Mouse (Mus musculus): ENCODE results near the gene Arid4a.

The Arid4a gene

DNA sequence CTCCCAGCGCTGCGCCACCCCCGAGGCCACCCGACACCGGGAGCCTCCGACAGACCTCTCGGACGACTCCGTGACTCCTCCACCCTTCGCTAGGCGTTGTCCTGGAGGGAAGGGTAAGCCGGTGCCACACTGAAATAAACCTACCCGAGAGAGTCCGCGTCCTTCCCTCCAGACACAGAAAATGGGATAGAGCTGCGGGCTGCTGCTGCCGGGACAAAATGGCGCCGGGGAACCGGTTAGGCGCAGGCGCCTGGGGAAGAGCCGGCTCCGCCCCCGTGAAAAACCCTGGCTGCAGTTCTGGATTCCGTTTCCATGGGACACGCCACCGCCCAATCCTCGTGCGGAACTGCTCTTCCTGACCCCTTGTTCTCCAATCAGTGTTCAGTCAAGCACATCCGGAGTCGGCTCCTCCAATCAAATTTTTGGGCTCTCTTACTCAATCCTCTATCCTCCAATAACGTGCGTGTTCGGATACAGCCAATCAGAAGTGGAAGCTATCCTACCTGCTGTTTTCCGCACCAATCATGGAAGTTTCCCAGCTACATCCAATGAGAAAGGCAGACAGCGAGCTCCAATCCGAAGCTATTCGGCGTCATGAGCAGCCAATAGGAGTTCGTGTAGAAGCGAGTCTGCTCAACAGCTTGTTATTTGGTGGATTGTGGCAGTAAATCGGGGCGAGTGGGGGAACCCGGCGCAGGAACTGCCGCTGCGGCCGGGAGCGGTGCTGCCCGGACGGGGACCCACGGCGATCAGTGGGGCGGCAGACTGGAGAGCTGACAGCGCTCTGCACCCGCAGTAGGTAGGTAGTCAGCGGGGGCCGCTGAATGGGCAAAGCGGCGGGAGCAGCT, at the start of gene Arid4a:
TSS of gene Arid4a (plus strand) at position 628 of the 848 bp plus-strand sequence.
- DNase-seq (ENCODE audit: low spot score) = peak; percentile 88

GRCm38 (mm10) chr12:70967581-70967980, 48.2 kb upstream of the Arid4a start:
- no peak for DNase-seq (ENCODE audit: low spot score)

GRCm38 (mm10) chr12:70968141-70968790, 47.5 kb upstream of the Arid4a start:
- DNase-seq (ENCODE audit: low spot score) = peak; percentile 68

DNA sequence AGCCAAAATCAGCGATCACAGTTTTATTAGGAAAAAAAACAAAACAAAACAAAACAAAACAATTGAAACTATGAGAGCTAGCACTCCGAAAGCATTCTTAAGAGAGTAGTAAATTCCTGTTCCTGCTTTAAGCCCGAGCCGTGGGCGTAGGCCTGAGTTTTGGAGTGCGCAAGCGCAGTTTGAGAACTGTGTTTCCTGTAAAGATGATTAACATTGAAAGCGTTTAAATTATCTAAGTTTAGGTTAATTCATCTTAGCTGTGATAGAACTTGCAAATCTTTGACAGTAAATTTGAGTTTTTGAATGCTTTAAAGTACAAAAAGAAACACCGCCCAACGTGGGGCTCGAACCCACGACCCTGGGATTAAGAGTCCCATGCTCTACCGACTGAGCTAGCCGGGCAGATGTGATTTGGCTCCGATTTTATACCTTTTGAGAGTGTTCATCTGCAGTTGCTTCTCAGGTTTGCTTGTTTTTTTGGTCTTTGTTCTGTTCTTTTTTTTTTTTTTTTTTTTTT, 46.9 kb upstream of the Arid4a start:
- DNase-seq (ENCODE audit: low spot score) = peak; percentile 86

DNA sequence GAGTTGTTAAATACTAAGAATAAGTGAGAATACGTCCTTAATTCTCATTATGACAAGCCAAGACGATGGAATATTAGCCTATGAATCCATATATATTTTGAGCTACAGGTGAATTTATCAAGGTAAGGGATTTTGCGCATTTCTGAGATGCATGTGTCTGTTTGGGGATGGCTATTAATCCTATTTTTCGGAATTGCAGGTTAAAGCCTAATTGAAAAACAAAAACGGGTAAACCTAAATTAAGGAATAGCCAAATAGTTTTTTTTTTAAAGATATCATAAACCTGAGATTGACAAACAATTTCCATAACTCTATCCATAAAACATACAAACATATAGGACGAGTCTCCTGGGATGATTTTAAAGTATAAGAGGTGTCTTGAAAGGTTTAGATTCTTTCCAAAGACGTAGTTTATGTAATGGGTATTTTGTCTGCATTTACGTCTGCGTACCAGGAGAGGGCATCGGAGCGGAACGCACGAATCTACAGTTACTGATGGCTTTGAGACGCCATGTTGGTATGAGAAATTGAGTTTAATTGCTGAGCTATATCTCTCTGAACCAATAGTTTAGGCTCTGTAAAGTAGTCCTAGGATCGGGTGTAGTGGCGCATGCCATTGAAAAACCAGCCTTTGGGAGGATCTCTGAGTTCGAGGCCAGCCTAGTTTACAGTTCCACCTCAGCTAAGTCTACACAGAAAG, 46.2 kb upstream of the Arid4a start:
- peak; percentile 26 for DNase-seq (ENCODE audit: low spot score)

- DNase-seq (ENCODE audit: low spot score) = no peak
Measured at GRCm38 (mm10) chr12:70973831-70974230, 42.0 kb upstream of the Arid4a start.

- DNase-seq (ENCODE audit: low spot score) = peak; percentile 81
Measured at GRCm38 (mm10) chr12:70974441-70975266, 41.1 kb upstream of the Arid4a start, which contains the start of gene Psma3. Gene Psma3, plus strand, starts transcription at chr12:70974621.

- DNase-seq (ENCODE audit: low spot score) = no peak
Measured at GRCm38 (mm10) chr12:70975406-70975805, 40.4 kb upstream of the Arid4a start.

GRCm38 (mm10) chr12:70975891-70976290, 39.9 kb upstream of the Arid4a start:
- no peak for DNase-seq (ENCODE audit: low spot score)

DNA sequence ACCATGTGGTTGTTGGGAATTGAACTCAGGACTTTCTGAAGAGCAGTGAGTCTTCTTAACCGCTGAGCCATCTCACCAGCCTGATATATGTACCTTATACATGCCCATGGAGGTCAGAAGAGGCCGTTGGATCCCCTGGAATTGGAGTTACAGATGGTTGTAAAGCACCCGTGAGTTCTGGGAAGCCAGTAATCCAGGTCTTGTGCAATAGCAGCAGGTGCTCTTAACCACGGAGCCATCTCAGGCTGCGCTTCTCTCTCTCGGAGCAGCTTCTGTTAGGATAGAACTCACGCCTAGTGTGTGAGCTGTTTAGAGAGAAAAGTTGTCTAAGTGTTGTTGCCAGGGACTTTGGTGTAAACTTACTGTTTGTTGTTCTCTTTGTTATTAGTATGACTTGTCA, 37.4 kb upstream of the Arid4a start:
- DNase-seq (ENCODE audit: low spot score) = no peak

DNA sequence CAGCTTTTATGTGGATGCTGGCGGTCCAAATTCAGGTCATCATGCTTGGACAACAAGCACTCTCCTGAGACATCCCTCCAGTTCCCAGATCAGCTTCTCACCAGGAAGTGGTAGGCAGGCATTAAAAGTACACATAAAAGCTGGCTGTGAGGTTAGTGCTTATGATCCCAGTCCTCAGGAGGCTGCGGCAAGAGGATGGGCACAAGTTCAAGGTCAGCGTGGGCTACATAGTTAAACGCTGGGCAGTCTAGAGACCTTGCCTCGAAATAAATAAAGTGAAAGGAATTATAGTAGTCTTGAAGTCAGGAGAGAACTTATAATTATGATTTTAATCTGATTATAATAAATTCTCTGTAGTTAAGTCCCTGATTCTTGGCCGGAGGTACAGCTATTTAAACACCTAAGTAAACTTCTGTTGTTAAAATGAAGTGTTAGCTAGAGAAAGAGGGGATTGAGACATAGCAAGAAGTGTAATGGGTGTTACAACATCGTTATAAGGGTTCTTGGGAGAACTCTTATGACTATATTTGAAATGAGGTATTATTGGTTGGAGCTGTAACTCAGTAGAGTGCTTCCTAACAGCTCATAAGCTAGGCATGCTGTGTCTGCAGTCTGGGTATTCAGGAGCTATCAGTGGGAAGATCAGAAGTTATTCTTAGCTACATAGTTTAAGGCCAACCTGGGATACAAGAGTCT, 30.8 kb upstream of the Arid4a start:
- no peak for DNase-seq (ENCODE audit: low spot score)

DNA sequence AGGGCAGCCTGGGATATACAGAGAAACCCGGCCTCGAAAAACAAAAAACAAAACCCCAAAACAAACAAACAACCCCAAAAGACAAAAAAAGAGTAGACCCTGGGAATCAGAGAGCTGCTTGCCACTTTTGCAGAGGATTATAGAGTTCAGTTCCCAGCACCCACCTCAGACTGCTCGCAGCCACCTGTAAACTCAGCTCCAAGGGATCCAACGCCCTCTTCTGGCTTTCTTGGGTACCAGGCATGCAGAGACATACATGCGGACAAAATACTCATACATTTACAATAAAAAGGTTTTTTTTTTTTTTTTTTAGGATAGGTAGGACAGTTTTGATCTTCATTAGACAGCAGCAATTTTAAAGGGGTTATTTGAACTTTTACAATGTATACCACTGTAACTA, 18.6 kb upstream of the Arid4a start:
- no peak for DNase-seq (ENCODE audit: low spot score)

DNA sequence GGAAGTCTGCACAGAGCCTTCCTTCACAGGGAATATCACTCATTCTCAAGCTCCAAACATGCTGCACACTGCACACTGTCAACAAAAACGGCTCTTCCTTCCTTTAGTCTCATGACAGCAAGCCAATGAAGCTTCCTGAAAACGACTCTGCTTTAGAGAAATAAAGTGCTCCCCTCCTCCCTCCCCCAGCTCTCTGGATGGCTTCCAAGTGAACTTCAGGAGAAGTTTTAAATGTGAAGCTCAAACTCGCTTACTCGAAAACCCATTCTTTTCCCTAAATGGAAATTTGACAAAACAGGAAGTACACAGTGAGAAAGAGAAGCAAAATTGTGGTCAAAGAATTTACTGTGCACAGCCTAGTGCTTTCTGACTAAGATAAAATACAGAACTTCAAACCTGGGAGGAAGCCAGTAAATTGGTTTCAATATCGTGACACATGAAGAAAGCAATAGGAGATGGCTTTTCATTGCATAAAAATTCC, 16.3 kb upstream of the Arid4a start:
- peak; percentile 25 for DNase-seq (ENCODE audit: low spot score)

- no peak for DNase-seq (ENCODE audit: low spot score)
Measured at GRCm38 (mm10) chr12:71000344-71000743, 15.4 kb upstream of the Arid4a start.

GRCm38 (mm10) chr12:71001456-71001855, 14.3 kb upstream of the Arid4a start:
- DNase-seq (ENCODE audit: low spot score) = no peak

GRCm38 (mm10) chr12:71003760-71004426, 11.9 kb upstream of the Arid4a start:
- DNase-seq (ENCODE audit: low spot score) = no peak

DNA sequence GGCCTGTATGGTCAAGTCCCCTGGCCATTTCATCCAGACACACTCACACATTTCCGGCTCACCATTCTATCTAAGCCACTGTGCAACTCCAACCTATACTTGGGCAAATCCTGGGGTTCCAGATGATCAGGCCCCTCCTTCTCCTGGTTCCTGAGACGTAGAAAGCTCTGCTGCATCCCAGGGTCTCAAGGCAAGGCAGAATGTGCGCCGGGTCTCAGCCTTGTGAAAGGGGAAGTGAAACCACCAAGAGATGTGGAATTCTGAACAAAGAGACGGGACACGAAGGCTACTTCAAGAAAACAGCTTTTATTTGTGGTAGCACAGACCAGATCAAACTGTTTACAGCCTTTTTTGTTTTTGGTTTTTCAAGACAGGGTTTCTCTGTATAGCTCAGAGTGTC, 9.6 kb upstream of the Arid4a start:
- no peak for DNase-seq (ENCODE audit: low spot score)

- DNase-seq (ENCODE audit: low spot score) = no peak
Measured at GRCm38 (mm10) chr12:71006901-71007300, 8.9 kb upstream of the Arid4a start.

DNA sequence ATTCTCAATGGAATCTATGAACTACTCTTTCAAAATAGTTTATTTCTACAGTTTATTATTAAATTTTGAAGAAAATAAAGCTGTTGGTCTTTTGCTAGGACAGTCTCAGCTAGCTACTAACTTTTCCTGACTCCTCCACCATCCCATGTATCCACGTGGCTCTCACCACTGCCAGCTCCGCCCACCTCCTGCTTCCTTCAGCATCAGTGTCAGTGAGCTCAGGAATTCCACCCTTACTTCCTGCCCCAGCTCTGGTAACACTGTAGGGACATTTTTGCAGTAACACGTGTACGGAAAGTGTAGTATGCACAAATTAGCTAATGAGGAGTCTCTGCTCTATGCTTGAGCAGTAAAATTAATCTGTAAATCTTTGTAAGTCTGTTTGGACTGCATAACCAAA, 6.0 kb upstream of the Arid4a start:
- DNase-seq (ENCODE audit: low spot score) = no peak

DNA sequence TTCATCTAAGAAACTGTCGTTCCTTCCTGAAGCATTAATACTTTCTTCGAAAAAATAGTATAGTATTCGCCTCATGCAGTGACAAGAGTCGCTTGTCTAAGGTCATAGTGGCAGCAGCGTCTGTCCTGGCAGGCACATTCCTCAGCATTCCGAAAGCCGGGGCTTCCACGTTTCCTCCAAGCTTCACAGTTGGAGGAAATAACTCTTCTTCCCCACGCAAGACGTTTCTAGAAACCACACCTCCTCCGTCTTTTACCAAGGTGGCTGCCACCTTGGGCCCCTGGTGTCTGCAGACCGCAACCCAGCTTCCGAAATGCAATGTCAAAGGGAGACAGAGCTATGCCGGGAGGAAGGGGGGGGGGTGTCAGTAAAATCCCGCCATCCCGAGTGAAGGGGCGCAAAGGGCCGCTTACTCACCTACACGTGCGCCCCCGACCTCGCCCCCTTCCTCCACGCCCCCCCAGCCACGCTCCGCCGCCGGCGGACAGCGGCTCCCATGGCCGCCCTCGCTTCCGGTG, 886 bp upstream of the Arid4a start:
- DNase-seq (ENCODE audit: low spot score) = no peak

Data from ovary, postnatal 14 days (tissue).